Mouse (Mus musculus) adrenal gland, adult 8-10 months (tissue): ENCODE measurements around the gene Syp. TPM values are rescaled to one million over a fixed set of nuclear protein-coding genes. Genes with fewer than 3 reads are reported as not detected.

Experiments
- DNase-seq: peaks from one replicate; pipeline ENCODE4 v3.0.0; 2022
- total RNA-seq, 4 experiments: library from RNA; stranded (reverse); gene quantifications; 2 replicates each; pipeline ENCODE4 v1.2.4; 2022

Syp gene
- total RNA-seq, 4 experiments from 2014 or later = 71.5 to 122 (median 80.3) TPM

- no peak for DNase-seq
Observed at GRCm38 (mm10) chrX:7664791-7665190, 26.5 kb downstream of the Syp start.

DNA sequence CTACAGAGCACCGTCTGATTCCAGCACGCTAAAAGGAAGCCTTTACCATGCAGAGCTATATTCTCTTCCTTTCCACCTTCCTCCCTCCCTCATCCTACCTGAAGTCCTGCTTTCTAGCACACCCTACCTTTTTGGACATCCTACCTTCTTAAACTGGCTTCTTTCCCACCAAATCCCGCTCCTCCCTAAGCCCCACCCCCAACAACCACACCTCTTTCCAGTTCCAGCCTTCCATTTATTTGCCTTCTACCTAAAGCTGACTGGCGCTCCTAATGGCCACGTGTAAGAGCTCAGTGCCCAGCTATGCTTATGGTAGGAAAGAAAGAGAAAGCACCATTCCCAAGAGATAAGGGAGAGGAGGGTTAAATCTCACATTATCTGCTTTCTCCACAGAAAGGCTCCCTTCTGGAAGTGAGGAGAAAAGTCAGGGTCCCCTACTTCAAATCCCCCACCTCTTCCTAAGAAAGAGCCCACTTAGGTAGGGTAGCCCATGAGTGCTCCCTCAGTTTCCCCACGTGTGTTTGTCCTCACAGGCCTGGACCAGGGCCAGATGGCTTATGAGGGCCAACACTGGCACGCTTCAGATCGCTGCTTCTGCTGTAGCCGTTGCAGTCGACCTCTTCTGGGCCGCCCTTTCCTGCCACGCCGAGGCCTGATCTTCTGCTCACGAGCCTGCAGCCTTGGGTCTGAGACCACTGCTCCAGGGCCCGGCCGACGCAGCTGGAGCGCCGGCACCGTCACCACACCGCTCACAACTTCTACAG lies 27.6 kb downstream of the Syp start:
- no peak for DNase-seq

- DNase-seq = peak; percentile 53
Observed at GRCm38 (mm10) chrX:7670390-7670881, 32.2 kb downstream of the Syp start.

DNA sequence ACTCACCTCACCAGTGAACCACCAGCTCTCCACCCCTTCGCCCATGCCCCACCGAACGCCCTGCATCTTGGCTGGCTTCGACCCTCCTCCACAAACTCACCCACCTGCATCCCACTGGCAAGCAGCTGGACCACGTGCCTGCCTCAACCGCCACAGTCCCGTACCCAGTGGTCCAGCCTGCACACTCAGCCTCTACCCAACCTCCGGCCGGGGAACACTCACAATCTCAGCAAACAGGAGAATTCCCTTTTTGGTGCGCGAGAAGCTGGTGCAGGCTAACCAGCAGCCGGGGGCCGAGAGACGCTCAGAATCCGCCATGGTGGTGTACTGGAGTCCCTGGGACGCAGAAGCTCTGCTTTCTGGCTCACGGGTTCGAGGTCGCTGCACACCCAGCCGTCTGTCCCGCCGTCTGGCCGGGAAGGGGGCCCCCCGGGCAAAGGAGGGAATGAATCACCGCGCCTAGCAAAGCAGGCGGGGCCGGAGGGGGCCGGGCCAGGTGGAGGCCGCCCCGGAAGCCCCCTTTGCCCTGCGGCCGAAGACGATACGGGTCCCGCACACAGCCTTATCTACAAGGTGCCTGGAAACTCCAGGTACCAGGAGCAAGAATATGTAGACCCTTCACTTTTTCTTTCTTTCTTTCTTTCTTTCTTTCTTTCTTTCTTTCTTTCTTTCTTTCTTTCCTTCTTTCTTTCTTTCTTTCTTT lies 32.8 kb downstream of the Syp start, which contains the start of gene Plp2:
Gene Plp2 (minus strand): TSS at position 470 of the 703 bp plus-strand sequence.
- no peak for DNase-seq

- no peak for DNase-seq
Observed at GRCm38 (mm10) chrX:7672739-7673138, 34.5 kb downstream of the Syp start.

DNA sequence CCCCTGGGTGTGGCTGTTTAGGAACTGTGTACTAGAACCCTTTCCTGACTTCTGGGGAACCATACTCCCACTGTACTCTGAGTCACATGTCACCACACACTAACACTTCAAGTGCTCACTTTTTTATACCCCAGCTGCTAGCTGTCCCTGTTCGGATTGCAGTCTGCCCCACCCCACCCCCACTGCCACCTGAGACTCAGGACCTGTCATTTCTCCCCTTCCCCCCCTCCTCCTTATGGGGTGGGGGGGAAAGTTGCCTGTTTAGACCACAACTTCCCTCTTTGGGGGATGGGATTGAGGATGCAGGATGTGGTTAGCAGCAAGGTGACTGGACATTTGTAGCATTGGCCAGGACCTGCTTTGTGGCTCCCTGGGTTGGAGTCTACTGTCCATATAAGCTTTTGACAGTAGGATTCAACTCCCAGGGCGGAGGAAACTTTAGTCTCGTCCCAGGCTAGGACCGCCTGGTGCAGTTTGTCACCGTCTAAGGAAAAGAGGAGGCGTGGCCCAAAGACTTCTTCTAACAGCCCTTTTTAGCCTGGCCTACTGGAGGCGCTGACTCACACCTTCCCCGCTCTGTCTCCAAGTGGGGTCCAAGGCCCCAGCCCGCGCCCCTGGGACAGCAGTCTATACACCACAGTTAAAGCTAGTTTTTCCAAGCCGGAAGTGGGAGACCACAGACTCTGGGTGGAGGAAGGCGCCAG lies 35.5 kb downstream of the Syp start:
- no peak for DNase-seq

GRCm38 (mm10) chrX:7674284-7675000 lies 36.2 kb downstream of the Syp start:
- no peak for DNase-seq

DNA sequence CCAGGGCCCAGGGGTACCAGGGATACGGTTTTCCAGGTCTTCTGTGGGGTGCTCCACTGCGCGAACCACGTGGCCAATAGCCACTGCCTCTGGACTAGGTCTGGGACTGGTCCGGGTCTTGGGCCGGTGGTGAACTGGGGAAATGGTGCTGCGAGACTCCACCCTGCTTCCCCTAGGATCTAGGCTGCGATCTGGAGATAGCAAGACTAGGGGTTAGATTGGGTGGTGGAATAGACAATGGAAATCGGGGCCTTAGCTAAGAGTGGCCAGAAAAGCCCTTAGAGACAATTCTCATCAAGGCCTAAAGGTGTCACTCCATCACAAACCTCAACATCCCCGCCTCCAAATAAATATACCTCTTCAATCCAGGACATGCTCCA lies 36.7 kb downstream of the Syp start:
- no peak for DNase-seq

DNA sequence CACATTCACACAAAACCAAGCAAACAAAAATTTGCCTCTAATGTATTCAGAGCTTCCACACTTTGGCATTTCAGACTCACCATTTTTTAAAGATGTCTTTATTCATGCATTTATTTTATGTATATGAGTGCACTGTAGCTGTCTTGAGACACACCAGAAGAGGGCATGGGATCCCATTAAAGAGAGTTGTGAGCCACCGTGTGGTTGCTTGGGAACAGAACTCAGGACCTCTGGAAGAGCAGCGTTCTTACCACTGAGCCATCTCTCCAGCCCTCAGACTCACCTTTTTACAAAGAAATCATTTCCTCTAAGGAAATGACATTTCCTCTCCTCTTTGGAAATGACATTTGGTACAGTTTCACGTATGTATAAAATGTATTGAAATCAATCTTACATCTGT lies 40.7 kb downstream of the Syp start:
- DNase-seq = no peak

DNA sequence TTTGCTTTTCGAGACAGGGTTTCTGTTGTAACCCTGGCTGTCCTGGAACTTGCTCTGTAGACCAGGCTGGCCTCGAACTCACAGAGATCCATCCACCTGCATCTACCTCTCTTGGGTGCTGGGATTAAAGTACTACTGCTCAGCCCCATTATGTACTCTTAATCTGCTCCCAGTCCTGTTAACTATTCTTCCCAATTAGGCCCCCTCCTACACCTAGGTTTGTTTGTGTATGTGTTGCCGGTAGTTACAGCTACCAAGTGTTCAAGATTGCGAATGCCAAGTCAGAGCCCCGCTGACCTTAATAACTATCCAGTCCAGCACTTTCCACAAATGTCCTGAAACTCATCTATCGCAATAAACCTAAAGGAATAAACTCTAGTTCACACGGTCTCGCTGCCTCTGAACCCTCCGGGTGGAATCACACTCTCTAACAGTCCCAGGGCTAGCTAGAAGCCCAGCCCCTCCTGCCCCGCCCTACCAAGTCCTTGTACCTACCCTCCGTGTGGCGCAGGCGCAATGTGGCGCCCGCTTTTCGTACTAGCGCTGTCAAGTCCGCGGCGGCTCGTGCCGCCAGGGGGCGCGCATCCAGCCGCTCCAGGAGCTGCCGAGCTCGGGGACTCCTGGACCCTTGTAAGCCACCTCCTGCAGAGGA lies 41.3 kb downstream of the Syp start:
- DNase-seq = peak; percentile 82

DNA sequence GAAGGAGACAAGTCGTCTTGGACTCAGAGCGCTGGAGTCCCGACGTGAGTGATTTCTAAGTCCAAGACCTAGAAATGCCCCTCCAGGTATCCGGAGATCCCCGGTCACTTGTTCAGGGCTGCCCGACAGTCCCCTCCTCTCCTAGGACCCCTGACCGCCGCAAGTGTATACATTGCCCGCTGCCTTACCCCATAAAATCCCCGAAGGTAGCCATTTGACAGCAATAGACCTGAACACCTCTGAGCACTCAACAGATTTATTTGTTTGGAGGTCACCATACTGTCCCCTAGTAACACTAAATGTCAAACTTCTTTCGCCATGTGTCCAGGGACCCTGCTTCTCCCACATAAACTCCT lies 41.8 kb downstream of the Syp start:
- no peak for DNase-seq

GRCm38 (mm10) chrX:7680864-7681263 lies 42.6 kb downstream of the Syp start, which contains the start of gene Magix:
Gene Magix (minus strand): TSS chrX:7681251.
- DNase-seq = no peak

DNA sequence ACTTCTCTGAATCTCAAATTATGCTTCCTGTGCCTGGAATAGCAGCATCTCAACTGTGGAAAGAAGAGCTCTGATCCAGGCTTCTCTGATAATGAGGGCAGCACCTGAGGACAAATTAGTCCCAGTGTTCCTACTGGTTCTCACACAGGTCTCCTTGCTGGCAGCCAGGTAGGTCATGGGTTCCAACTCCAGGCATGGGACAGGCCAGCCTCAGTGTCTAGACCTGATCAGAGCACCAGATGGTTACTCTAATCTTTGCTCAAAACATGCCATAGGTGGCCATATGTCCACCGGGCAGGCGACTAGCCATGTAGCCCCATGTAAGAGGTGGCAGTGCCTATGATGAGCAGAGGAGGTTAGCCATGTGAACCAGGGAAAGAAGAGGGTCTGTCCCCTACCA lies 50.0 kb downstream of the Syp start:
- DNase-seq = no peak

DNA sequence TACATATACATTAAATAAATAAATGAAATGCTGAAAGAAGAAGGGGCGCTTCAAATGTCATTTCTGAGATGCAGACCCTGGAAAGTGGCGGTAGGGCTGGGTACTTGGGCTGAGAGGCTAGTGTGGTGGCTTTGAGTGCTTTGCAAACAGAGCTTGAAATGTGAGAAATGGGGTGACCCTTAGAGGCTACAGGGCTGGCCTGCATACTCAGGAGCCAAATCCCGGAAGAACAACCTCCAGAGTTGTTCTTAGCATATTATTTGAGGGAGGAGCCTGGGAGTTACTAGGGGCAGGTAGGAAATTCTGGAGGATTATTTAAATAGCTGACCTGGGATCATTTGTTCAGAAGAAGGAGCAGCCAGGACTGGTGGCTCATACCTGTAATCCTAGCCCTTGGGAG lies 52.2 kb downstream of the Syp start:
- DNase-seq = no peak

DNA sequence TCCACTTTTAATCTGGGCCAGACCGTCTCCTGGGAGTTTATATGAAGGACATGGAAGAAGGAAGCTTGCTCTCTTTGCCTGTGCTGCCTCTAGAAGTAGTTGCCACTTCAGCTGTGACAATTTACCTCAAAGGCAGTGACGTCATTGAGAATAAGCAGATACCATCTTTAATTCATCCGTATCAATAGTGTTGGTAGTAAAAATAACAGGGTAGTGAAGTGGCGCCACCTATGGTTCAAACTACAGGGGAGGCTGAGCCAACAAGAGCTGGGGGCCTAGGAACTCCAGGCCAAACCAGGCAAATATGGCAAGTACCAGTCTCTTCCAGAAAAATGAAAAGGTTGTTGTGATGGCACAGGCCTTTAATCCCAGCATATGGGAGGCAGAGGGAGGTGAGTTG lies 54.6 kb downstream of the Syp start:
- no peak for DNase-seq

GRCm38 (mm10) chrX:7696520-7696919 lies 58.2 kb downstream of the Syp start:
- DNase-seq = no peak

GRCm38 (mm10) chrX:7696954-7697381 lies 58.7 kb downstream of the Syp start, which contains the start of gene Gpkow:
Gene Gpkow (plus strand): TSS chrX:7697131.
- peak; percentile 83 for DNase-seq
